Mouse (Mus musculus): Measurements from ENCODE around the gene Parp9. TPM values are rescaled to one million over a fixed set of nuclear protein-coding genes. Genes with fewer than 3 reads are reported as not detected.
A peak's percentile ranks its signal among the peaks of the same experiment; 100 is the strongest.
"Not testable (repeated sequence)": the region's sequence is repeated elsewhere in the genome, so short reads cannot be mapped to it uniquely, and the experiment has no call there.

Gene Parp9
- polyA plus RNA-seq, 1 experiment from 2014 or later: 3.3 TPM

DNA sequence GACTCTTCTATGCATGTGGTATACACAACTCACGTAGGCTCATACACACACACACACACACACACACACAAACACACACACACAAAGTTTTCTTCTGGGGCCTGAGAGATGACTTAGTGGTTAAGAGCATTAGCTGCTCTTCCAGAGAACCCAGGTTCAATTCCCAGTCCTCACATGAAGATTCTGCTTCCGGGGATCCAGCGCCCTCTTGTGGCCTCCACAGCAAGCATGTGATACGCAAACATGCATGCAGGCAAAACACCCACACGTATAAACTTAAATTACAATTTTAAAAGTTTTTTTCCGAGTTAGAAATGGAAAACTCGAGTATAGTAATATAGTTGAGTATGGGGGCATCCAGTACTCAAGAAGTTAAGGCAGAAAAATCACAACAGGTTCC, 3.1 kb downstream of the Parp9 start:
- 85% methylated on average over 7 of the region's 7 CpGs for WGBS

DNA sequence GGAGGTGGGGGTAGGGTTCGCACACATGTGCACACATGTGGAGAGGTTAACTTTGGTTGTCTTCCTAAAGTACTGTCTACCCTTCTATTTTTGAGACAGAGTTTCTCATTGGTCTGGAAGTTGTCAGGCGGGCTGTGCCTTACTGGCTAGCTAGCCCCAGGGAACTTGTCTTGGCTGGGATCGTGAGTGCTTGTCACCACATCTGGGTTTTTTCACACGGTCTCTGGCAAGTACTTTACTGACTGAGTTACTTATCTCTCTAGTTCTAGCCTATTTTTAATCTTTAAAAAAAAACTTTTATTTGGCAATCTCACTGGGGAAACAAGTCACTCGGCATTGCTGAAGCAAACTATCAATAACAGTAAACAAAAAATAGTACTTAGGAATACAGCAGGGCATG, 11.0 kb downstream of the Parp9 start:
- no peak overlapping the region for H3K9ac ChIP-seq (replicated peaks; ENCODE audit: low read length)
- no peak for DNase-seq
- no peaks in the 10 kb centered on the region for H3K27me3 ChIP-seq (ENCODE audit: control insufficient read depth, insufficient read depth, low read length)
- 92% methylated on average over 5 of the region's 5 CpGs for WGBS
- no peak for ATAC-seq (ENCODE audit: low FRiP score, low TSS enrichment)
- no peak overlapping the region for H3K4me2 ChIP-seq (ENCODE audit: low read length)
- no peak overlapping the region for H3K4me3 ChIP-seq (replicated peaks; ENCODE audit: low read depth, low read length)
- H3K9me3 ChIP-seq (ENCODE audit: control insufficient read depth, low read length): no peaks in the 10 kb centered on the region
- H3K36me3 ChIP-seq (ENCODE audit: control insufficient read depth, insufficient read depth, low read length): no peaks in the 10 kb centered on the region
- no peak overlapping the region for H3K27ac ChIP-seq (replicated peaks; ENCODE audit: low read depth, low read length)
- no peaks in the 10 kb centered on the region for H3K4me1 ChIP-seq (ENCODE audit: control insufficient read depth, insufficient read depth, low read length)

More for the DNA sequence above, 3.1 kb downstream of the Parp9 start:
- Histone ChIP-seq H3K36me3 (ENCODE audit: control insufficient read depth, insufficient read depth, low read length) (no peaks in the 10 kb centered on the region), H3K9ac (replicated peaks; ENCODE audit: low read length) (no peak overlapping the region), H3K27ac (replicated peaks; ENCODE audit: low read depth, low read length) (no peak overlapping the region), H3K9me3 (ENCODE audit: control insufficient read depth, low read length) (no peaks in the 10 kb centered on the region), H3K4me2 (ENCODE audit: low read length) (no peak overlapping the region), H3K27me3 (ENCODE audit: control insufficient read depth, insufficient read depth, low read length) (no peaks in the 10 kb centered on the region; the same call in 1 of the 2 replicates), H3K4me1 (ENCODE audit: control insufficient read depth, insufficient read depth, low read length) (no peaks in the 10 kb centered on the region; the same call in 1 of the 2 replicates), H3K4me3 (replicated peaks; ENCODE audit: low read depth, low read length) (no peak overlapping the region)
- DNase-seq: no peak
- no peak for ATAC-seq (ENCODE audit: low FRiP score, low TSS enrichment)

DNA sequence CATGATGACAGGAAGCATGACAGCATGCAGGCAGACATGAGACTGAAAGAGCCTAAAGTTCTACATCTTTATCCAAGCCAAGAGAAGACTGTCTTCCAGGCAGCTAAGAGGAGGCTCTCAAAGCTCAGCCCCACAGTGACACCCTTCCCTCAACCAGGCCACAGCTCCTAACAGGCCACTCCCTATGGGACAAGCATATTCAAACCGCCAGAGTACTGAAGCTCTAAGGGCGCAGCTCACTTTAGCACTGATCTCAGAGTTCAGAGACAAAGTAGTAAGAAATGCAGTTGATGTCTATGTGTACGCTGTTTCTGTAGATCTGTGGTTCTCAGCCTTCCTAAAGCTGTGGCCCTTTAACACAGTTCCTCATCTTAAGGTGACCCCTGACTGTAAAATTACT, 12.9 kb downstream of the Parp9 start:
- ATAC-seq (ENCODE audit: low FRiP score, low TSS enrichment) (no peak), DNase-seq (no peak)
- no peak overlapping the region for H3K4me2 ChIP-seq (ENCODE audit: low read length)
- H3K27ac ChIP-seq (replicated peaks; ENCODE audit: low read depth, low read length): no peak overlapping the region
- no peaks in the 10 kb centered on the region for H3K4me1 ChIP-seq (ENCODE audit: control insufficient read depth, insufficient read depth, low read length)
- no peak overlapping the region for H3K4me3 ChIP-seq (replicated peaks; ENCODE audit: low read depth, low read length)
- 92% methylated on average over 3 of the region's 3 CpGs for WGBS
- H3K36me3 ChIP-seq (ENCODE audit: control insufficient read depth, insufficient read depth, low read length): no peaks in the 10 kb centered on the region
- H3K9ac ChIP-seq (replicated peaks; ENCODE audit: low read length): no peak overlapping the region
- H3K27me3 ChIP-seq (ENCODE audit: control insufficient read depth, insufficient read depth, low read length): no peaks in the 10 kb centered on the region
- no peaks in the 10 kb centered on the region for H3K9me3 ChIP-seq (ENCODE audit: control insufficient read depth, low read length)

DNA sequence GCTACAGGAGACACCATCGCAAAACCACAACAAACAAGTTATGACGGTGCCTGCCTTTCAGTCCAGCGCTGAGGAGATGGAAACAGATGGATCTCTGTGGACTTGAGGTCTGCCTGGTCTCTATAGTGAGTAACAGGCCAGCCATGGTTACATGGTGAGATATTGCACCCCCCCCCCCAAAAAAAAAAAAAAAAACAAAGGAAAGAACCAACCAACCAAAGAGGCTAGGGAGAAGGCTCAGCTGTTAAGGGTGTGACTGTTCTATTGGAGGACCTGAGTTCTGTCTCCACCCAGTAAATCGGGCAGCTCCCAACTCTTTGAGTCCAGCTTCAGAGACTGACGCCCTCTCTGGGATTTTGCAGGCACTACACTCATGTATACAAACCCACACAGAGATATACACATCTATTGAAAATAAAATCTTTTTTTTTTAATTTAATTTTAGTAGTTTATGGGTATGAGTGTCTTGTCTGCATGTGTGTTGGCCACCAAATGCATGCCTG, 14.4 kb downstream of the Parp9 start:
- WGBS: 89% methylated on average over 5 of the region's 5 CpGs
- ATAC-seq (ENCODE audit: low FRiP score, low TSS enrichment): no peak
- Histone ChIP-seq H3K4me3 (replicated peaks; ENCODE audit: low read depth, low read length) (no peak overlapping the region), H3K4me1 (ENCODE audit: control insufficient read depth, insufficient read depth, low read length) (no peaks in the 10 kb centered on the region), H3K9ac (replicated peaks; ENCODE audit: low read length) (no peak overlapping the region), H3K9me3 (ENCODE audit: control insufficient read depth, low read length) (no peaks in the 10 kb centered on the region), H3K36me3 (ENCODE audit: control insufficient read depth, insufficient read depth, low read length) (no peaks in the 10 kb centered on the region), H3K27me3 (ENCODE audit: control insufficient read depth, insufficient read depth, low read length) (no peaks in the 10 kb centered on the region), H3K27ac (replicated peaks; ENCODE audit: low read depth, low read length) (no peak overlapping the region), H3K4me2 (ENCODE audit: low read length) (no peak overlapping the region)
- DNase-seq: no peak

DNA sequence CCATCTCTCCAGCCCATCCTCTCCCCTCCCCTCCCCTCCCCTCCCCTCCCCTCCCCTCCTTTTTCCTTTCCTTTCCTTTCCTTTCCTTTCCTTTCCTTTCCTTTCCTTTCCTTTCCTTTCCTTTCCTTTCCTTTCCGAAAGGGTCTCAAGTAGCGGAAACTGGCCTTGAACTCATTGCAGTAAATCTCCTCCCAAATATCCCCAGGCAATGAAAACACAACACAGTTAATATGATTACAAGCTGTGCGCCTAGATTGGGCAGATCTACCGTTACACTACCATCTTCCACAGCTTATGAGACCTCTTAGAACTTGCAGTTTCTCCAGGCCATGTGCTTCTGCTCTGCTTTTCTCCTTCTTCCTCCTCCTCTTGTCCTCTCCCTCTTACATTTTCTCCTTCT, 27.7 kb downstream of the Parp9 start:
- not testable (repeated sequence) for DNase-seq; H3K27ac ChIP-seq (replicated peaks; ENCODE audit: low read depth, low read length); H3K9me3 ChIP-seq (ENCODE audit: control insufficient read depth, low read length); ATAC-seq (ENCODE audit: low FRiP score, low TSS enrichment); H3K4me1 ChIP-seq (ENCODE audit: control insufficient read depth, insufficient read depth, low read length); H3K9ac ChIP-seq (replicated peaks; ENCODE audit: low read length); H3K36me3 ChIP-seq (ENCODE audit: control insufficient read depth, insufficient read depth, low read length); H3K4me2 ChIP-seq (ENCODE audit: low read length); H3K4me3 ChIP-seq (replicated peaks; ENCODE audit: low read depth, low read length); H3K27me3 ChIP-seq (ENCODE audit: control insufficient read depth, insufficient read depth, low read length)
- WGBS: 82% methylated on average over 4 of the region's 4 CpGs

DNA sequence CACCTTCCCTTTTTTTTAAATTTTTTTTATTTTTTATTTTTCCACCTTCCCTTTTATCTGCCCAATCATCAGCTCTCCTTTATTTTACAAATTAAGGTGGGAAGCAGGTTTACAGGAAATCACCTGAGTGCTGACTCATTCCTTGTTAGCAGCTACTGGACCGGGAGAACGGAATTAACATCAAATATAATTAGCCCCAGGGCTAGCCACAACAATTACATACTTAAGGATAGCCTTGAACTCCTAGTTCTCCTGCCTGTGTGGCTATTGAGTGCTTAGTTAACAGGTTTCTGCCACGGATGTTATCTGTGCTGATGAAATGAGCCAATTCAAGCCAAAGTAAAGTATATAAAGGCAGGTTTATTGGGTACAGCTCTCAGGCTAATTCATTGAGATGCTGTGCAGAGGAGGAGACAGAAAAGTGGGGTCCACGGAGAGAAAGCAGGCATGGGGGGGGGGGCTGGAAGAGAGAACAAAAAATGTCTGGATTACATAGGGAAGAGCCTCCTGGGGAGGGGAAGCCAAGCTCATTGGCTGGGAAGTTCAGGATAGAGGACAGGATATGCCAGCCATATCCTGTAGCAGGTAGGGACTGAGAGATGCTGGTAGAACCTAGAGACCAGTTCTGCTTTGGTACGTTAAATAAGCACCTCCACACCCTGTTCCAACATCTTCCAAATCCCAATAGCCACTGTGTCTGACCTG, 28.3 kb downstream of the Parp9 start:
- Histone ChIP-seq H3K27me3 (ENCODE audit: control insufficient read depth, insufficient read depth, low read length) (no peaks in the 10 kb centered on the region), H3K4me1 (ENCODE audit: control insufficient read depth, insufficient read depth, low read length) (no peaks in the 10 kb centered on the region), H3K4me2 (ENCODE audit: low read length) (no peak overlapping the region), H3K9me3 (ENCODE audit: control insufficient read depth, low read length) (no peaks in the 10 kb centered on the region), H3K4me3 (replicated peaks; ENCODE audit: low read depth, low read length) (no peak overlapping the region), H3K36me3 (ENCODE audit: control insufficient read depth, insufficient read depth, low read length) (no peaks in the 10 kb centered on the region), H3K27ac (replicated peaks; ENCODE audit: low read depth, low read length) (no peak overlapping the region), H3K9ac (replicated peaks; ENCODE audit: low read length) (no peak overlapping the region)
- 65% methylated on average over 5 of the region's 5 CpGs for WGBS
- ATAC-seq (ENCODE audit: low FRiP score, low TSS enrichment) (no peak), DNase-seq (no peak)

DNA sequence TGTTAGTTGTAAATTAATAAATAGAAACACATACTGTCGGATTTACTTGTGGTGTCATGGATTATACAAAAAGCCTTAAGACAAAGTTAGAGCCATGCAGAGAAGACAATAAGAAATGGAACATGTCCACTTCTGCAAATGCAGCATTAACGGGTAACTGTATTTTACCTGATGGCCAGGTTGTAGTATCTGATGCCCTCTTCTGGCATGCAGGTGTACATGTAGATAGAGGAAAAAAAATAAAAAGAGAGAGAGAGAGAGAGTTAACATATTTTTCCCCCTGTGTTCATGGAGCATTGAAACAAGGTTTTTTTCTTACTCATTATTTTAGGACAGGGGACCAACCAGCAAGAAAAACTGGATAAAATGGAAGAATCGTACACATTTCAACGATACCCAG, 29.0 kb downstream of the Parp9 start:
- ATAC-seq (ENCODE audit: low FRiP score, low TSS enrichment): no peak
- Histone ChIP-seq H3K4me2 (ENCODE audit: low read length) (no peak overlapping the region), H3K9ac (replicated peaks; ENCODE audit: low read length) (no peak overlapping the region), H3K27me3 (ENCODE audit: control insufficient read depth, insufficient read depth, low read length) (no peaks in the 10 kb centered on the region), H3K36me3 (ENCODE audit: control insufficient read depth, insufficient read depth, low read length) (no peaks in the 10 kb centered on the region), H3K9me3 (ENCODE audit: control insufficient read depth, low read length) (no peaks in the 10 kb centered on the region), H3K4me3 (replicated peaks; ENCODE audit: low read depth, low read length) (no peak overlapping the region), H3K4me1 (ENCODE audit: control insufficient read depth, insufficient read depth, low read length) (no peaks in the 10 kb centered on the region), H3K27ac (replicated peaks; ENCODE audit: low read depth, low read length) (no peak overlapping the region)
- WGBS: 93% methylated on average over 4 of the region's 4 CpGs
- peak; percentile 35 for DNase-seq

DNA sequence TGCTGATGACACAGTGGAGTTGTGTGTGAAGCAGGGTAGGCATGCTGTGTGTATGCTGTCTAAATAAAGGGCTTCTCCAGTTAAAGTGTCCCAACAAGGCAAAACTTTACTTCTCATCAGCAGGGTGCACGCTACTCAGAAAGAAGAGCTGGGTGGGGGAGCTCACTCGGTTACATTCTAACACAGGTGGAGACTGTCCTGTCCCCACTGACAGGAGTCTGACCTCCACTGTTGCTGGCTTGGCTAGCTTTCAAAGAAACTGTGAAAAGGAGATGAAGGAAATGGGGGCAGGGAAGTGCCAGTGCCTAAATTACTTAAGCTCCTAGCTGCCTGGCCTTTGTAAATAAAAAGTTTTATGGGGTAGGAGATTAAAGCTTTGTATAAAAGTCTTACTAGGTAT, 29.9 kb downstream of the Parp9 start:
- ATAC-seq (ENCODE audit: low FRiP score, low TSS enrichment) (no peak), DNase-seq (no peak)
- Histone ChIP-seq H3K27me3 (ENCODE audit: control insufficient read depth, insufficient read depth, low read length) (no peaks in the 10 kb centered on the region), H3K4me1 (ENCODE audit: control insufficient read depth, insufficient read depth, low read length) (no peaks in the 10 kb centered on the region), H3K4me3 (replicated peaks; ENCODE audit: low read depth, low read length) (no peak overlapping the region), H3K4me2 (ENCODE audit: low read length) (no peak overlapping the region), H3K36me3 (ENCODE audit: control insufficient read depth, insufficient read depth, low read length) (no peaks in the 10 kb centered on the region), H3K27ac (replicated peaks; ENCODE audit: low read depth, low read length) (no peak overlapping the region), H3K9me3 (ENCODE audit: control insufficient read depth, low read length) (no peaks in the 10 kb centered on the region), H3K9ac (replicated peaks; ENCODE audit: low read length) (no peak overlapping the region)
- 62% methylated on average over 2 of the region's 2 CpGs for WGBS

DNA sequence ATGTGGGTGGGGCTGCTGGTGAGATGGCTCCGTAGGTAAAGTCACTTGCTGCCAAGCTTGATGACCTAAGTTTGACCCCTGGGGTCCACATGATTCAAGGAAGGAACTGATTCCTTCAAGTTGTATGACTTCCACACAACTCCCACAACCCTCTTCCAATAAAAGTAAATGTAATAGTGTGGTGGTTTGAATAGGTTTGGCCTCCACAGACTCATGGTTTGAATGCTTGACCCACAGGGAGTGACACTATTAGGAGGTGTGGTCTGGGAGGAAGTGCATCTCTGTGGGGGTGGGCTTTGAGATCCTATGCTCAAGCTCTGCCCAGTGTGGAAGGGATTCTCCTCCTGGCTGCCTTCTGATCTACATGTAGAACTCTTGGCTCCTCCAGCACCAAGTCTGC, 35.8 kb downstream of the Parp9 start:
- no peak overlapping the region for H3K4me3 ChIP-seq (replicated peaks; ENCODE audit: low read depth, low read length)
- no peaks in the 10 kb centered on the region for H3K4me1 ChIP-seq (ENCODE audit: control insufficient read depth, insufficient read depth, low read length)
- H3K36me3 ChIP-seq (ENCODE audit: control insufficient read depth, insufficient read depth, low read length): no peaks in the 10 kb centered on the region
- H3K27ac ChIP-seq (replicated peaks; ENCODE audit: low read depth, low read length): no peak overlapping the region
- no peaks in the 10 kb centered on the region for H3K27me3 ChIP-seq (ENCODE audit: control insufficient read depth, insufficient read depth, low read length)
- H3K4me2 ChIP-seq (ENCODE audit: low read length): no peak overlapping the region
- no peaks in the 10 kb centered on the region for H3K9me3 ChIP-seq (ENCODE audit: control insufficient read depth, low read length)
- ATAC-seq (ENCODE audit: low FRiP score, low TSS enrichment) (no peak), DNase-seq (no peak)
- WGBS: 69% methylated on average over 1 of the region's 1 CpGs
- H3K9ac ChIP-seq (replicated peaks; ENCODE audit: low read length): no peak overlapping the region
